ENCODE assay signal across 8 mouse cellular contexts in genomic region chr16:76321527-76322165, GRCm38 (mm10). TPM values are rescaled to one million over a fixed set of nuclear protein-coding genes. Genes with fewer than 3 reads are reported as not detected.
A peak's percentile ranks its signal among the peaks of the same experiment; 100 is the strongest.
DNase-seq lines count a peak whose midpoint lies in the region; ATAC-seq lines count a peak whose summit lies in the region.

No protein-coding gene starts in this region.

- H3K9me3 ChIP-seq in embryonic facial prominence, embryonic 11.5 days (replicated peaks; ENCODE audit: control insufficient read depth, low read length) = no peaks in the 10 kb centered on the region
- no peaks in the 10 kb centered on the region for H3K9me3 ChIP-seq in hindbrain, embryonic 12.5 days (replicated peaks)
- H3K9me3 ChIP-seq in liver, embryonic 16.5 days (replicated peaks; ENCODE audit: control insufficient read depth, low read length) = no peaks in the 10 kb centered on the region

- peak; percentile 88 for DNase-seq in ovary, adult 18-20 months (ENCODE audit: low spot score)
- DNase-seq in ovary, postnatal 14 days (ENCODE audit: low spot score) = no peak
- DNase-seq in embryonic facial prominence, embryonic 11.5 days (ENCODE audit: low spot score) = peak; percentile 44
- no peak for DNase-seq in adipocyte (ENCODE audit: low spot score)
- no peak for DNase-seq in lung, postnatal 36 days

- no peaks in the 10 kb centered on the region for H3K27me3 ChIP-seq in embryonic facial prominence, embryonic 11.5 days (ENCODE audit: control insufficient read depth, insufficient read depth, low read length)
- H3K27me3 ChIP-seq in hindbrain, embryonic 12.5 days = no peaks in the 10 kb centered on the region
- no peaks in the 10 kb centered on the region for H3K27me3 ChIP-seq in liver, embryonic 16.5 days (ENCODE audit: control insufficient read depth, insufficient read depth, low read depth, low read length)

- no peak overlapping the region for H3K4me3 ChIP-seq in embryonic facial prominence, embryonic 11.5 days (ENCODE audit: low read depth, low read length)
- no peak overlapping the region for H3K4me3 ChIP-seq in hindbrain, embryonic 12.5 days
- no peak overlapping the region for H3K4me3 ChIP-seq in liver, embryonic 16.5 days (ENCODE audit: low read depth, low read length)

- ATAC-seq in embryonic facial prominence, embryonic 11.5 days (replicated peaks; ENCODE audit: insufficient number of reproducible peaks, low FRiP score, low TSS enrichment, low read depth) = no peak
- ATAC-seq in hindbrain, embryonic 12.5 days (ENCODE audit: low FRiP score) = no peak
- ATAC-seq in liver, embryonic 16.5 days (ENCODE audit: low read depth) = no peak
- no peak for ATAC-seq in megakaryocyte progenitor cell, adult 5-6 weeks (replicated peaks; ENCODE audit: poor library complexity)

- H3K27ac ChIP-seq in embryonic facial prominence, embryonic 11.5 days (replicated peaks; ENCODE audit: low read depth, low read length) = 0 out of 2 replicates have a peak overlapping the region, but pooled peaks have one; percentile 30
- peak overlapping the region; percentile 56 for H3K27ac ChIP-seq in hindbrain, embryonic 12.5 days
- H3K27ac ChIP-seq in liver, embryonic 16.5 days (ENCODE audit: low read length) = peak overlapping the region; percentile 92

- no peak overlapping the region for H3K4me2 ChIP-seq in embryonic facial prominence, embryonic 11.5 days (ENCODE audit: low read depth, low read length)
- H3K4me2 ChIP-seq in hindbrain, embryonic 12.5 days (replicated peaks) = peak overlapping the region; percentile 30
- H3K4me2 ChIP-seq in liver, embryonic 16.5 days (ENCODE audit: low read depth, low read length) = 0 out of 2 replicates have a peak overlapping the region, but pooled peaks have one; percentile 6

- WGBS in embryonic facial prominence, embryonic 11.5 days = 4% methylated on average over 11 of the region's 11 CpGs
- 4% methylated on average over 11 of the region's 11 CpGs for WGBS in hindbrain, embryonic 12.5 days
- 42% methylated on average over 11 of the region's 11 CpGs for WGBS in liver, embryonic 16.5 days (ENCODE audit: insufficient replicate concordance)

- H3K9ac ChIP-seq in embryonic facial prominence, embryonic 11.5 days (replicated peaks; ENCODE audit: low read length) = no peak overlapping the region
- no peak overlapping the region for H3K9ac ChIP-seq in hindbrain, embryonic 12.5 days
- no peak overlapping the region for H3K9ac ChIP-seq in liver, embryonic 16.5 days (ENCODE audit: low read depth, low read length)

- H3K36me3 ChIP-seq in embryonic facial prominence, embryonic 11.5 days (replicated peaks; ENCODE audit: control insufficient read depth, insufficient read depth, low read depth, low read length) = no peaks in the 10 kb centered on the region
- no peaks in the 10 kb centered on the region for H3K36me3 ChIP-seq in hindbrain, embryonic 12.5 days
- no peaks in the 10 kb centered on the region for H3K36me3 ChIP-seq in liver, embryonic 16.5 days (ENCODE audit: control insufficient read depth, insufficient read depth)

- peaks cover 6% of the 10 kb centered on the region for H3K4me1 ChIP-seq in embryonic facial prominence, embryonic 11.5 days (ENCODE audit: control insufficient read depth, insufficient read depth, low read length)
- H3K4me1 ChIP-seq in hindbrain, embryonic 12.5 days = peaks cover 40% of the 10 kb centered on the region
- H3K4me1 ChIP-seq in liver, embryonic 16.5 days (ENCODE audit: control insufficient read depth, low read depth, low read length) = peaks cover 75% of the 10 kb centered on the region

RNA-seq across cellular contexts. Expression of gene Nrip1, which starts 52.0 kb away (rescaled TPM):
- polyA plus RNA-seq in embryonic facial prominence, embryonic 11.5 days (2014; fragmentation: Nextera tagmentation; extraction: Ambion mirVana) = 29.0 and 43.0 TPM in 2 replicates
- polyA plus RNA-seq in hindbrain, embryonic 12.5 days (2016; fragmentation: Nextera tagmentation; extraction: Ambion mirVana) = 34.0 and 35.6 TPM in 2 replicates
- polyA plus RNA-seq in liver, embryonic 16.5 days (2015; fragmentation: Nextera tagmentation; extraction: Ambion mirVana) = 17.4 TPM in 2 replicates
- total RNA-seq in megakaryocyte progenitor cell, adult 5-6 weeks (2015) = 18.5 and 24.2 TPM in 2 replicates
- 11.0 and 14.3 TPM in 2 replicates for total RNA-seq in megakaryocyte progenitor cell, adult 5-6 weeks (2017)

Comparison
In these comparisons a context has a peak if more than half of its experiments do, and no peak if none do; other contexts are left out.
1. DNase-seq: peak in ovary, adult 18-20 months (single experiment) and embryonic facial prominence, embryonic 11.5 days (single experiment); none in ovary, postnatal 14 days (single experiment), adipocyte (single experiment) and lung, postnatal 36 days (single experiment).
2. H3K27ac ChIP-seq: peak in every context shown above with its lines; median percentile 92 in liver, embryonic 16.5 days; 56 in hindbrain, embryonic 12.5 days; 30 in embryonic facial prominence, embryonic 11.5 days.